Mouse (Mus musculus): Measurements from ENCODE around the gene Btbd8. TPM values are rescaled to one million over a fixed set of nuclear protein-coding genes. Genes with fewer than 3 reads are reported as not detected.
A peak's percentile ranks its signal among the peaks of the same experiment; 100 is the strongest.

Btbd8 gene
- total and polyA plus RNA-seq, 3 experiments, result 0.58 to 8.5 (median 4.4) TPM

GRCm38 (mm10) chr5:107449620-107450019 lies 11.8 kb downstream of the Btbd8 start:
- no peak for DNase-seq

GRCm38 (mm10) chr5:107450299-107450698 lies 12.5 kb downstream of the Btbd8 start:
- no peak for DNase-seq

GRCm38 (mm10) chr5:107462147-107463076 lies 24.6 kb downstream of the Btbd8 start:
- DNase-seq, result no peak

GRCm38 (mm10) chr5:107466501-107466900 lies 28.7 kb downstream of the Btbd8 start:
- DNase-seq, result no peak

GRCm38 (mm10) chr5:107467098-107467497 lies 29.3 kb downstream of the Btbd8 start:
- DNase-seq, result peak; percentile 8

- no peak for DNase-seq
Observed at GRCm38 (mm10) chr5:107470600-107471329, 33.0 kb downstream of the Btbd8 start.

- no peak for DNase-seq
Observed at GRCm38 (mm10) chr5:107480194-107480593, 42.4 kb downstream of the Btbd8 start.

- no peak for DNase-seq
Observed at GRCm38 (mm10) chr5:107488996-107489395, 51.2 kb downstream of the Btbd8 start.

- DNase-seq, result no peak
Observed at GRCm38 (mm10) chr5:107491036-107491435, 53.2 kb downstream of the Btbd8 start.

- DNase-seq, result no peak
Observed at GRCm38 (mm10) chr5:107492471-107492870, 54.7 kb downstream of the Btbd8 start.

- no peak for DNase-seq
Observed at GRCm38 (mm10) chr5:107494759-107495158, 57.0 kb downstream of the Btbd8 start.

GRCm38 (mm10) chr5:107496047-107496446 lies 58.2 kb downstream of the Btbd8 start:
- no peak for DNase-seq

- DNase-seq, result no peak
Observed at GRCm38 (mm10) chr5:107497519-107498501, 60.0 kb downstream of the Btbd8 start.

GRCm38 (mm10) chr5:107498806-107499310 lies 61.1 kb downstream of the Btbd8 start:
- DNase-seq, result no peak

GRCm38 (mm10) chr5:107499891-107500535 lies 62.2 kb downstream of the Btbd8 start:
- no peak for DNase-seq

GRCm38 (mm10) chr5:107500741-107501140 lies 62.9 kb downstream of the Btbd8 start:
- no peak for DNase-seq

GRCm38 (mm10) chr5:107507321-107507720 lies 69.5 kb downstream of the Btbd8 start, which contains the start of gene Gm42669:
Gene Gm42669, plus strand, starts transcription at chr5:107507621.
- no peak for DNase-seq

- DNase-seq, result no peak
Observed at GRCm38 (mm10) chr5:107510503-107510902, 72.7 kb downstream of the Btbd8 start.

GRCm38 (mm10) chr5:107511326-107511725 lies 73.5 kb downstream of the Btbd8 start:
- DNase-seq, result no peak

GRCm38 (mm10) chr5:107513583-107513982 lies 75.8 kb downstream of the Btbd8 start:
- peak; percentile 56 for DNase-seq

- no peak for DNase-seq
Observed at GRCm38 (mm10) chr5:107515453-107515852, 77.7 kb downstream of the Btbd8 start.

All from adrenal gland, adult 2 months (tissue).